Mouse (Mus musculus): ENCODE measurements around the gene Stab1.

Gene Stab1

DNA sequence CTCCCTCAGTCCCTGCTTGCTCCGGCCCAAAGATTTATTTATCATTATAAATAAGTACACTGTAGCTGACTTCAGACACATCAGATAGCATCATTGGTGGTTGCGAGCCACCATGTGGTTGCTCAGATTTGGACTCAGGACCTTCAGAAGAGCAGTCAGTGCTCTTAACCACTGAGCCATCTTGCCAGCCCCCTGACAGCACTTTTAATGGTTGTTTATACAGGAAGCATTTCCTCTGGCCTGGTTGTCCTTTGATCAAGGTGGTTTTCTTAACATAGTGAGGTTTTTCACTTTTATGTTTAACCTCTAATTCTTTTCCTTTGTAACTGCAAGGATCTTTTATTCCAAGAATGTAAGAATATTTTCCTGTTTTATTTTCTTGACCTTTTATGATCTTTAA lies 26.0 kb upstream of the Stab1 start:
- DNase-seq = no peak

GRCm38 (mm10) chr14:31193791-31194190 lies 25.4 kb upstream of the Stab1 start:
- no peak for DNase-seq

DNA sequence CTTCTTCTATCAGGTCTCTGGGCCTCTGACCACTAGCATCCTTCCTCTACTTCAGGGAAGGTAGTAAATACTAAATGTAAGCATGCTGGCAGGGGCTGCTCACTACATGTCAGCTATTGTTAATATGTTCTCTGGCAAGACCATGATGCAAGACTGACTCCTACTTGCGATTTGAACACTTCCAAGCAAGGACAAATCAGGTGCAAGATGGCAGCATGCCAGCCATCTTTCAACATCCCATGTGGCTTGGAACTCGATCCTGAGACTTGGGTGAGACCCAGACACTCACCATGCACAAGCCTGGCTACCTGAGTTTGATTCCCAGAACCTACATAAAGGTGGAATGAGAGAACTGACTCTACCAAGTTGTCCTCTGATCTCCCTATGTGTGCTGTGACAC lies 23.5 kb upstream of the Stab1 start:
- no peak for DNase-seq

GRCm38 (mm10) chr14:31189348-31189747 lies 20.9 kb upstream of the Stab1 start:
- DNase-seq = no peak

GRCm38 (mm10) chr14:31188771-31189181 lies 20.3 kb upstream of the Stab1 start:
- no peak for DNase-seq

- peak; percentile 81 for DNase-seq
Measured at GRCm38 (mm10) chr14:31186656-31187055, 18.2 kb upstream of the Stab1 start.

DNA sequence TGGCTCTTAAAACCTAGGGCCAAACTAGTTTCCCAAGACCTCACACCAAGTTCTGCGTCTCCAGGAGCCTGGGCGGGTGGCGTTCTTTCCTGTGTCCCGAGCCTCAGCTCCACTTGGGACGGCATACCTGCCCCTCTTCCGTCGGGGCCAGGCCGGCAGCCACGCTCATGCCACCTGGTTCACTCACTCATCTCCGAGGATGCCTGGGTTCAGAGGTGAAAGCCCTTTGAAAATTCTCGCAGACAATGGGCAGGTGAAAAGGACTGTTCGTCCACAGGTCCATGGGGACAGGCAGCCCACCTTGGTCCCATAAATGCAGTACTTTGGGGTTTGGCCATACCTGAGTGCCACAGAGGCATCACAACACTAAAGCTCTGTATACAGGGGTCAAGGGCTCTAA lies 15.8 kb upstream of the Stab1 start:
- DNase-seq = no peak

DNA sequence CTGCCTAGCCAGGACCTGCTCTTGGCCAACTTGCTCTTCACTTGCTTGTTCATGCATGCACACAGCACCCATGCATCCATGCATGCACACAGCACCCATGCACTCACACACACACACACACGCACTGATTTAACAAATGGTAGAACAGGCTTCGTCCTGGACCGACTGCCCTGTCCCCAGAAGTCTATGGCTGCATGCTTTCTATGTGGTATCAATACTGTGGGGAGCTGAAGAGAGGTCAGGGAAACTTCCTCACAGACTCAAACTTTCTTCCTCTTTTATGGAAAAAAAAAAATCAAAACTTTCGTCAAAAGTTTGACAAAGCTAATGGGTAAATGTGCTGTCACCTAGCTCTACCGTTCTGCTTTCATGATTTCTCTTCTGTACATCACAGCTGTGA lies 15.1 kb upstream of the Stab1 start:
- no peak for DNase-seq

- peak; percentile 76 for DNase-seq
Measured at GRCm38 (mm10) chr14:31182786-31183290, 14.4 kb upstream of the Stab1 start.

GRCm38 (mm10) chr14:31181512-31181911 lies 13.1 kb upstream of the Stab1 start:
- DNase-seq = no peak

GRCm38 (mm10) chr14:31179677-31180365 lies 11.4 kb upstream of the Stab1 start:
- DNase-seq = peak; percentile 86

DNA sequence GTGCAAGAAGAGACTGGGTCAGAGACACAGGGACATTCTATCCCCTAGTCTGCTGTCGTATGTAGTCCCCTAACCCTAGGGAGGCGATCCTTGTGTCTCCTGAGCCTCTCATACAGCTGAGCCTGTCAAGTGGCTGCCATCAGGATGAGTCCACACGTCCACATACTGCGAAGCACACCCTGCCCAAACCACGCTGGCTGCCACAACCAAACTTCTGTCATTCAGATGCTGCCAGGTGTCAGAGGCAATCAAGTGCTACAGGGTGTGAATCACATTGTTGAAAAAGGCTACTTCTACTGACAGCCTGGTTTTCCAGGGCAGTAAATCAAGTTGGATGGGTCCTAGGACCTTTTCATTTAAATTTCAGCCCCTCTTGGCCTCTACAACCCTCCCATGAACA lies 9.3 kb upstream of the Stab1 start:
- DNase-seq = no peak

DNA sequence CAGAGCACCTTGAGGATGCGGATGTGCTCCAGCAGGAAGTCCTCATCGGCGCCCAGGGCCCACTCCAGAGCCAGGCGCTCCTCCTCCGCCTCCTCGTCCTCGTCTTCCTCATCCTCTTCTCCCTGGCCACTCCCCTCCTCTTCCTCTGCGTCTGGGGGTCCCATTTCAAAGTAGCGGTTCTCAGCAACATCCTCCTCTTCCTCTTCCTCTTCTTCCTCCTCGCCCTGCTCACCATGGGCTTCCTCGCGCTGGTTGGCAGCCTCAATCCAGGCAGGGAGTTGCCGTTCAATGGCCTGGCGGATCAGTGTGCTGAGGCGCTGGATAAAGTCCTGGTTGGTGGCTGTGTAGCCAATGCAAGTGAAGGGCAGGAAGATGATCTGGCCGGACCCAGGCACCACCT lies 8.8 kb upstream of the Stab1 start:
- no peak for DNase-seq

DNA sequence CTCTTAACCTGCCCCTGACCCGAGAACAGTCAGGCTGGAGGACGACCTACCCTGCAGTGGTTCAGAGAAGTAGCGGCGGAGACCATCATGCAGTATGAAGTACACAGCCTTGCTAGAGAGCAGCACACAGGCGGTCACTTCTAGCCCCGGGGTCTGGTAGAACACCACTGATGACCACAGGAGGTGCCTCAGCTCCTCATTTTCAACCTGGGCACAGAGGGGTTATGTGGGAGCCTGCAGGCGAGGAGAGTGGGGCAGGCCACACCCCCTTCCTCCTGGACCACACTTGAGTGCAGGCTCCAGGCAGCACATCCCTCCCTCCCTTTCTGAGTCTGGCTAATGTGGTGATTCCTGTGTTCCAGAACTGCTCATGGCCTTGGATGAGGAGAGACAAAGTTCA lies 5.1 kb upstream of the Stab1 start:
- no peak for DNase-seq

DNA sequence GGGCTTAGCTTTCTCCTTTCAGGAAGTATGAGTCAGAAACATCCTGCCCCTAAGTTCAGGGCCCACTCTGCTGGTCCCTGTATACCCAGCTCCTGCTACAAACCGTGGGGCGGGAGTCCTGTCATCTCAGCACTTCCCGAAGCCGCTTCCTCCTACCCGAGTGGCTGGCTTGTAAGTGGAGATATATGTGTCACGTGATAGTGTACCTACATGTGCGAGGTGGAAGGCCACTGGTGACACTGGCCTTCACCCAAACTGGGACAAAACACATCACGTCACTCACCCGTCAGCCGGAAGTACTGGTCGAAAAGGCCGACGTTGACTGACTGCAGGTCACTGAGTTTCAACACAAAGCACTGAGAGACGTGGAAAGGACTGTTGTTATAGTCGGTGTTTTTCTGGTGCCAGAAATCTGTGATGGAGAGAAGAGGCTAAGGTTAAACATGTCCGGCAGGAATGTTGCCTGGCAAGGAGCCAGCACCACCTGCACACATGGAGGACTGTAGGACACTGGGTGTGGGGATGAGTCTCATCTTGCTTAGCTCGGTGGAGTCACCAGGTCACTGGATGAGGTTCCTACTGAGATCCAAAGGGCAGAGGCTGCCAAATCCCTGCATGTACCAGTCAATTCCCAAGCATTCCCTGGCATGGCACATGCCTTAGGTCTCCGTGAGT lies 4.5 kb upstream of the Stab1 start:
- DNase-seq = peak; percentile 50

DNA sequence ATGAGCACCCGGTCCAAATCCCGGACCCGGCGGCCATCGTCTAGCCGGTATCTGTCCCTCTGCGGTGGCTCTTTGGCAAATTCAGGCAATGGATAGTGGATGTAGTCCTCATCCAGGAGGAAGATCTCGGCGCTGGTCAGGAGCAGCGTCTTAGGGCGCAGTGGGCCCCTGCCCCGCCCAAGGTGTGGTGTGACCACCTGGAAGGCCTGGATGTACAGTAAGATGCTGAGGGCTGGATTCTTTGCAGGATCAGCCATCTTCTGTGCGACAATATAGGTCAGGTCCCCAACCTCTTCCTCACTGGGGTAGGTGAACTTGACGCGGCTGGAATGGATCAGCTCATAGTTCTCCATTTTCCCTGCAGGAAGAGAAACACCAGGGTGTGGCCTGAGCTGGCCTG lies 3.4 kb upstream of the Stab1 start:
- no peak for DNase-seq

GRCm38 (mm10) chr14:31171386-31171785 lies 2.9 kb upstream of the Stab1 start:
- no peak for DNase-seq

- DNase-seq = no peak
Measured at GRCm38 (mm10) chr14:31170963-31171362, 2.5 kb upstream of the Stab1 start.

- no peak for DNase-seq
Measured at GRCm38 (mm10) chr14:31169508-31169907, 1.1 kb upstream of the Stab1 start.

- no peak for DNase-seq
Measured at GRCm38 (mm10) chr14:31166827-31167226, 1.6 kb downstream of the Stab1 start.

GRCm38 (mm10) chr14:31165991-31166630 lies 2.3 kb downstream of the Stab1 start:
- DNase-seq = no peak

GRCm38 (mm10) chr14:31165458-31165857 lies 3.0 kb downstream of the Stab1 start:
- DNase-seq = no peak

DNA sequence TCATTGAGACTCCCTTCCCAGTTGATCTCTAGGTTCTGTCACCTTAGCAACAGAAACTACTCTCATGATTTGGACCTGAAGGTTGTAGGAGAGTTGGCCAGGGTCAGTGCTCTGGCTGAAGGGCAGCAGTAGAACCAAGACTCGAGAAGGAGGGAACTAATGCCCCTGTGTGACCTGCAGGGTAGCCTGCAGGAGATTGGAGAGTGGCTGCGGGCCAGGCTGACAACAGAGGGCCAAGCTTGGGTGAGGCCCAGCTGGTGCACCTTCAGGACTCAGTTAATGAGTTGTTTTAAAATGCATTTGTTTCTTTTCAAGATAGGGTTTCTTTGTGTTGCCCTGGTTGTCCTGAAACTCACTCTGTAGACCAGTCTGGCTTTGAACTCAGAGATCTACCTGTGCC lies 3.4 kb downstream of the Stab1 start:
- no peak for DNase-seq

- DNase-seq = no peak
Measured at GRCm38 (mm10) chr14:31164067-31164466, 4.4 kb downstream of the Stab1 start.

Measured in kidney, adult 11 months (tissue).